Mouse (Mus musculus) mesoderm, embryonic 11.5 days (tissue): ENCODE results near the gene B3galt4.
"Not testable (repeated sequence)": the region's sequence is repeated elsewhere in the genome, so short reads cannot be mapped to it uniquely, and the experiment has no call there.

Experiments
- DNase-seq: peaks from one replicate; pipeline ENCODE4 v3.0.0-alpha.2; 2012; ENCODE audit warnings: low read depth, low spot score

Gene B3galt4

GRCm38 (mm10) chr17:33904835-33905234 is 46.5 kb downstream of the B3galt4 start, which contains the start of gene Platr17:
Platr17 (plus strand) TSS chr17:33905135.
- not testable (repeated sequence) for DNase-seq

- not testable (repeated sequence) for DNase-seq
Measured at GRCm38 (mm10) chr17:33903911-33904651, 47.2 kb downstream of the B3galt4 start.

GRCm38 (mm10) chr17:33902491-33902890 is 48.8 kb downstream of the B3galt4 start:
- no peak for DNase-seq

- DNase-seq: no peak
Measured at GRCm38 (mm10) chr17:33902079-33902478, 49.2 kb downstream of the B3galt4 start.

GRCm38 (mm10) chr17:33901653-33902052 is 49.6 kb downstream of the B3galt4 start:
- no peak for DNase-seq

- no peak for DNase-seq
Measured at GRCm38 (mm10) chr17:33900989-33901314, 50.3 kb downstream of the B3galt4 start.

- DNase-seq: no peak
Measured at GRCm38 (mm10) chr17:33900281-33900988, 50.9 kb downstream of the B3galt4 start.
